51 mouse cellular contexts compared by ENCODE assay signal in the genomic region with DNA sequence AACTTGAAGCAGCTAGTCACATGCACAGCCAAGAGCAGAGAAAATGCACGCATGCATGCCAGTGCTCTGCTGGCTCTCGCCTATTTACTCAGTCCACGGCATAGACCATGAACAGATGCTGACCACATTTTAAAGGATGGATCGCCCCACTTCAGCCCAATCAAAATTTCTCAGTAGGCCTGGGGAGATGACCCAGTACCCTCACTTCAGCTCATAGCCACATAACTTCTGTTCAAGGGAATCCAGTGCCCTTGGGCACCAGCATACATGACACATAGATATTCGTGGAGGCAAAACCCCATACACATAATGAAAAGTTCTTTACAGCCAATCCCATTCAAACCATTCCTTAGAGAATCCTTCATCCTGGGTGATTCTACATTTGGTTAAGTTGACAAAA. TPM values are rescaled to one million over a fixed set of nuclear protein-coding genes. Genes with fewer than 3 reads are reported as not detected.
"Had no signal": no experiment of that assay in that cellular context is flagged by ENCODE, and none has a peak within 500 bp of the region (broad histone marks: within the 10 kb centered on the region; RNA-seq: fewer than 3 reads in every experiment).

No protein-coding gene starts in this region.

- DNase-seq: heart, postnatal 14 days; heart, postnatal 36 days; heart, postnatal 4 days; kidney, adult 11 months; kidney, adult 18-20 months; kidney, adult 2 months; kidney, adult 8-10 months; kidney, adult 9 months; kidney, postnatal 10 days; kidney, postnatal 14 days; kidney, postnatal 25 days; kidney, postnatal 36 days; kidney, postnatal 4 days; layer of hippocampus, adult 9-11 months; layer of hippocampus, postnatal 36 days had no signal

- H3K27me3 ChIP-seq: heart, embryonic 12.5 days; heart, embryonic 13.5 days; heart, embryonic 15.5 days; hindbrain, embryonic 12.5 days; hindbrain, embryonic 13.5 days; hindbrain, embryonic 15.5 days; intestine, embryonic 15.5 days; kidney, embryonic 15.5 days had no signal

- H3K4me3 ChIP-seq: heart, embryonic 10.5 days; heart, embryonic 12.5 days; heart, embryonic 13.5 days; heart, embryonic 15.5 days; hindbrain, embryonic 10.5 days; hindbrain, embryonic 12.5 days; hindbrain, embryonic 13.5 days; hindbrain, embryonic 15.5 days; intestine, embryonic 15.5 days; kidney, embryonic 15.5 days; layer of hippocampus, adult 2 months; left cerebral cortex, adult 2 months had no signal

- ATAC-seq: hindbrain, embryonic 16.5 days; hindbrain, postnatal 0 days; inflammation-experienced regulatory T-cells, adult 6 months; intestine, embryonic 15.5 days; intestine, embryonic 16.5 days; intestine, postnatal 0 days had no signal

- H3K9ac ChIP-seq: heart, embryonic 12.5 days; heart, embryonic 13.5 days; heart, embryonic 15.5 days; hindbrain, embryonic 12.5 days; hindbrain, embryonic 13.5 days; hindbrain, embryonic 14.5 days; hindbrain, embryonic 15.5 days; intestine, embryonic 15.5 days; kidney, embryonic 15.5 days had no signal

- H3K9me3 ChIP-seq: heart, embryonic 10.5 days; heart, embryonic 12.5 days; heart, embryonic 13.5 days; heart, embryonic 15.5 days; hindbrain, embryonic 10.5 days; hindbrain, embryonic 12.5 days; hindbrain, embryonic 13.5 days; hindbrain, embryonic 15.5 days; intestine, embryonic 15.5 days; kidney, embryonic 15.5 days had no signal

- H3K4me2 ChIP-seq: heart, embryonic 11.5 days; heart, embryonic 12.5 days; heart, embryonic 13.5 days; heart, embryonic 15.5 days; hindbrain, embryonic 12.5 days; hindbrain, embryonic 13.5 days; hindbrain, embryonic 14.5 days; hindbrain, embryonic 15.5 days; intestine, embryonic 15.5 days; kidney, embryonic 15.5 days had no signal

- H3K27ac ChIP-seq: heart, embryonic 10.5 days; heart, embryonic 13.5 days; heart, embryonic 15.5 days; hindbrain, embryonic 10.5 days; hindbrain, embryonic 12.5 days; hindbrain, embryonic 13.5 days; hindbrain, embryonic 14.5 days; hindbrain, embryonic 15.5 days; hindbrain, postnatal 0 days; intestine, embryonic 15.5 days; kidney, embryonic 15.5 days; kidney, postnatal 0 days; layer of hippocampus, adult 2 months; left cerebral cortex, adult 2 months had no signal

- H3K4me1 ChIP-seq: heart, embryonic 10.5 days; heart, embryonic 13.5 days; heart, embryonic 15.5 days; hindbrain, embryonic 12.5 days; intestine, embryonic 15.5 days had no signal

RNA-seq across cellular contexts. Expression of gene Olfr1368, which starts 52.1 kb away (rescaled TPM):
- total RNA-seq: heart, postnatal 14 days; heart, postnatal 25 days; heart, postnatal 36 days; heart, postnatal 4 days; hematopoietic stem cell, adult 5-6 weeks; hindbrain, postnatal 0 days; layer of hippocampus, adult 18-20 months; layer of hippocampus, adult 2 months; layer of hippocampus, adult 8-10 months; layer of hippocampus, postnatal 10 days; layer of hippocampus, postnatal 14 days; layer of hippocampus, postnatal 25 days; layer of hippocampus, postnatal 36 days; left cerebral cortex, adult 18-20 months; left cerebral cortex, adult 2 months had no signal
- polyA plus RNA-seq: heart, embryonic 10.5 days; heart, embryonic 11.5 days; heart, embryonic 12.5 days; heart, embryonic 13.5 days; heart, embryonic 14.5 days; heart, embryonic 15.5 days; heart, embryonic 16.5 days; heart, postnatal 0 days; hindbrain, embryonic 10.5 days; hindbrain, embryonic 11.5 days; hindbrain, embryonic 12.5 days; hindbrain, embryonic 13.5 days; hindbrain, embryonic 14.5 days; hindbrain, embryonic 15.5 days; hindbrain, embryonic 16.5 days; hindbrain, postnatal 0 days; inflammation-experienced regulatory T-cells, adult 6 months; intestine, embryonic 14.5 days; intestine, embryonic 15.5 days; intestine, embryonic 16.5 days; intestine, postnatal 0 days; kidney, adult 2 months; kidney, embryonic 14.5 days; kidney, embryonic 15.5 days; kidney, embryonic 16.5 days; kidney, postnatal 0 days; large intestine, adult 2 months had no signal
